Mouse (Mus musculus) kidney, embryonic 14.5 days (tissue): ENCODE results near the gene Ier3. TPM values are rescaled to one million over a fixed set of nuclear protein-coding genes. Genes with fewer than 3 reads are reported as not detected.

Experiments used
- microRNA-seq: library from miRNA; unstranded; fragments of <30 nt; microRNA quantifications from one replicate; pipeline ENCODE4, GENCODE M21; 2016
- polyA plus RNA-seq: library from polyadenylated mRNA; unstranded; fragments of >200 nt; fragmentation: Nextera tagmentation; extraction: Ambion mirVana; gene quantifications from 2 replicates; pipeline ENCODE4 v1.2.1, GENCODE M21; 2014

Ier3 gene
- polyA plus RNA-seq, 1 experiment from 2014 or later = 6.8 TPM

Small RNAs within 50 kb of the gene (microRNA-seq; reads per million reads assigned to microRNA genes)
- gene Gm28033 = 0.84 reads per million

Other genes with a start within 250 kb of the Ier3 start
- 3.3 and 4.2 TPM in 2 replicates for gene Sfta2, start 220.1 kb upstream of the Ier3 start, polyA plus RNA-seq
- gene Gm9573, start 195.0 kb upstream of the Ier3 start, polyA plus RNA-seq = not detected in 2 replicates
- 0.15 and 0.24 TPM in 2 replicates for gene Mucl3, start 178.0 kb upstream of the Ier3 start, polyA plus RNA-seq
- gene Vars2, start 154.1 kb upstream of the Ier3 start, polyA plus RNA-seq = 9.5 and 16.8 TPM in 2 replicates
- gene Gtf2h4, start 147.9 kb upstream of the Ier3 start, polyA plus RNA-seq = 50.7 and 56.7 TPM in 2 replicates
- 34.6 and 52.0 TPM in 2 replicates for gene Ddr1, start 117.1 kb upstream of the Ier3 start, polyA plus RNA-seq
- 35.9 and 36.1 TPM in 2 replicates for gene Flot1, start 1.5 kb downstream of the Ier3 start, polyA plus RNA-seq
- gene Tubb5, start 16.6 kb downstream of the Ier3 start, polyA plus RNA-seq = 1,061 and 1,103 TPM in 2 replicates
- 13.1 and 16.5 TPM in 2 replicates for gene Mdc1, start 19.8 kb downstream of the Ier3 start, polyA plus RNA-seq
- 53.2 and 65.2 TPM in 2 replicates for gene Nrm, start 39.6 kb downstream of the Ier3 start, polyA plus RNA-seq
- 19.1 and 21.1 TPM in 2 replicates for gene Ppp1r18, start 43.9 kb downstream of the Ier3 start, polyA plus RNA-seq
- 37.8 and 50.0 TPM in 2 replicates for gene Dhx16, start 58.1 kb downstream of the Ier3 start, polyA plus RNA-seq
- 36.2 and 41.5 TPM in 2 replicates for gene 2310061I04Rik, start 75.7 kb downstream of the Ier3 start, polyA plus RNA-seq
- gene Atat1, start 88.4 kb downstream of the Ier3 start, polyA plus RNA-seq = 76.5 and 92.2 TPM in 2 replicates
- 79.0 and 101 TPM in 2 replicates for gene Mrps18b, start 94.7 kb downstream of the Ier3 start, polyA plus RNA-seq
- 30.6 and 44.7 TPM in 2 replicates for gene Ppp1r10, start 94.8 kb downstream of the Ier3 start, polyA plus RNA-seq
- 74.6 and 97.8 TPM in 2 replicates for gene Abcf1, start 148.1 kb downstream of the Ier3 start, polyA plus RNA-seq
- gene Gnl1, start 158.2 kb downstream of the Ier3 start, polyA plus RNA-seq = 35.0 and 44.5 TPM in 2 replicates
- 34.5 and 40.1 TPM in 2 replicates for gene Prr3, start 158.6 kb downstream of the Ier3 start, polyA plus RNA-seq
- 2.5 and 4.0 TPM in 2 replicates for gene H2-T24, start 198.9 kb downstream of the Ier3 start, polyA plus RNA-seq
- gene H2-T23, start 211.2 kb downstream of the Ier3 start, polyA plus RNA-seq = 3.0 and 3.7 TPM in 2 replicates
- gene H2-T22, start 221.1 kb downstream of the Ier3 start, polyA plus RNA-seq = 11.2 and 12.0 TPM in 2 replicates
- gene Gm6034, start 221.3 kb downstream of the Ier3 start, polyA plus RNA-seq = not detected in 2 replicates
- gene Gm11127, start 236.7 kb downstream of the Ier3 start, polyA plus RNA-seq = not detected in 2 replicates